Mouse (Mus musculus): ENCODE results near the gene Pank1.

DNA sequence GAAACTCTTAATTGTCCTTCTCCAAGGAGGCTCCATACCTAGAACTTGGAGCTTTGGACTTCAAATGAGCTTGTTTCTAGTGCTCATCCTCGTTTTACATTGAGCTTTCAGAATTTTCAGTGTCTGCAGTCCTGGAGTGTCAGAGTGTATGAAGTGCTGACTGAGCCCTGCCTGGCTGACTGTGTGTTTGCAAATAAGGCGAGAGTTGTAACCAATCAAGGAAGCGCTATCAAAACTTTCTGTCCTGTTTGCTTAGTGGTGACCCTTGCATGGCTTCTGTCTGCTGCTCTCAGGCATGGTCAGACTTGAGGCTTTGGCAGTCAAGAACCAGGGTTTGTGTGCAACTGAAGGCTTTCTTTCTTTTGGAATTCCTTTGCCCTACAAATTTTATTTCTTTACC is 11.7 kb upstream of the Pank1 start:
- TF ChIP-seq CTCF (IDR thresholded peaks at IDR 0.05; ENCODE audit: low read depth, low read length) (no peak), POLR2A (IDR thresholded peaks at IDR 0.05; ENCODE audit: borderline replicate concordance, low read depth, low read length) (no peak)
